Mouse (Mus musculus): ENCODE data around the gene Rras2. TPM values are rescaled to one million over a fixed set of nuclear protein-coding genes. Genes with fewer than 3 reads are reported as not detected.
A peak's percentile ranks its signal among the peaks of the same experiment; 100 is the strongest.

Rras2 gene
- polyA plus RNA-seq, 1 experiment from 2014 or later: 23.7 TPM

DNA sequence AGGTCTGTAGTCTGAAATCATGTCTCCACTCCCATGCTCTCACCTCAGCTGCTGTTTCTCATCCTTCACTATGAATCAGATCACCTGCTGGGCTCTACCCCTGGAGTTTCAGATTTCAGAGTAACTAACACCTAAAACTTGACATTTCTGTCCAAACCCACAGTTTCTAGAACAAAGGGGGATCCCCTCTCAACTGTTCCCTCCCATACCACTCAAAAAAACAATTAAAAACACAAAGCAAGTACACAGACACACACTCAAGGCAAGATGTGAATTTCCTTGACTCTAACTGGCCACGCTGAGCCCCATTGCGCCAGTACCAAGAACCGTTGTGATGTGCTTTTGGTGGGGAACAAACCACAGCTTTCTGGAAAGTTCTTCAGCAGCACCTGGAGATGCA is 21.8 kb upstream of the Rras2 start:
- H3K27me3 ChIP-seq (ENCODE audit: poor library complexity, severe bottlenecking): no peaks in the 10 kb centered on the region
- no peaks in the 10 kb centered on the region for H3K9me3 ChIP-seq
- H3K4me3 ChIP-seq: no peak overlapping the region
- H3K27ac ChIP-seq: no peak overlapping the region
- H3K4me1 ChIP-seq: peaks cover 6% of the 10 kb centered on the region
- H3K36me3 ChIP-seq (replicated peaks): no peaks in the 10 kb centered on the region
- no peak for DNase-seq (ENCODE audit: extremely low spot score, low spot score)
- WGBS: 91% methylated on average over 3 of the region's 3 CpGs

DNA sequence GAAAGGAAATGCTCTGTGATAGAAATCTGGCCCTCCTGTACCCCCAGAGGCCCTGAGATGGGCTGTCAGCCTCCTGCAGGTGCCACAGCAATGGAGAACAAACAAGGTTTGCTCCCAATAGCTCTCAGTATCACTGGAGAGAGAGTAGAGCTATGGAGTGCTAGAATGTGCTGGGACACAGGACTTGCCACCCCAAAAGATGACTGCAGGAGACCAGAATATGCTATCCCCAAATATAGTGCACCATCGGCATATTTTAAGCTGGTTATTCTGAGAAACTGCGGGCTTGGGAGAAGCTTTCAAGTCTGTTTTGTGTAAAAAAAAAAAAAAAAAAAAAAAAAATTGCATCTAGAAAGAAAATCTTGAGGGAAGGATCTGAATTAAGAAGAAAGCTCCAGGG is 20.7 kb upstream of the Rras2 start:
- 91% methylated on average over 2 of the region's 2 CpGs for WGBS
- H3K4me1 ChIP-seq: peaks cover 13% of the 10 kb centered on the region

DNA sequence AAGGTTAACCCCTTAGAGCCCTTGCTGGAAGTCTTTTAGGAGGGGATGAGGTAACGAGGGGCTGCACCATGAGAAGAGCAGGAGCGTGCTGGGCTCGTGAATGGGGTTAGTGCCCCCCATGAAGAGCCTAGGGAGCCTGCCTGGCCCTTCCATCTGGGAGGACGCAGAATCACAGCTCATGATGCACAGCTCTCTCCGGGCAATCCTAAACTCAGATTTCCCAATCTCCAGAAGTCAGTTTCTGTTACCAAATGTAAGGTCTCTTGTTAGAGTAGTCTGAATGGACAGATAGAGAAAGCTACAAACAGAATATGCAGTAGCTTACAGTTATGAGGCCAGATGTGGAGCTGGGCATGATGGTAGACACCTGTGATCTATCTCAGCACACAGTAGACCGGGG is 17.6 kb upstream of the Rras2 start:
- no peaks in the 10 kb centered on the region for H3K36me3 ChIP-seq (replicated peaks)
- H3K27ac ChIP-seq: no peak overlapping the region
- no peak overlapping the region for H3K4me3 ChIP-seq
- 22% methylated on average over 6 of the region's 6 CpGs for whole genome bisulfite sequencing
- peaks cover 13% of the 10 kb centered on the region for H3K4me1 ChIP-seq
- H3K27me3 ChIP-seq (ENCODE audit: poor library complexity, severe bottlenecking): no peaks in the 10 kb centered on the region
- H3K9me3 ChIP-seq: no peaks in the 10 kb centered on the region
- DNase-seq (ENCODE audit: extremely low spot score, low spot score): no peak

More for the DNA sequence above, 20.7 kb upstream of the Rras2 start:
- H3K36me3 ChIP-seq (replicated peaks): no peaks in the 10 kb centered on the region
- no peak overlapping the region for H3K27ac ChIP-seq
- no peak for DNase-seq (ENCODE audit: extremely low spot score, low spot score)
- no peaks in the 10 kb centered on the region for H3K27me3 ChIP-seq (ENCODE audit: poor library complexity, severe bottlenecking)
- H3K9me3 ChIP-seq: no peaks in the 10 kb centered on the region
- H3K4me3 ChIP-seq: no peak overlapping the region

DNA sequence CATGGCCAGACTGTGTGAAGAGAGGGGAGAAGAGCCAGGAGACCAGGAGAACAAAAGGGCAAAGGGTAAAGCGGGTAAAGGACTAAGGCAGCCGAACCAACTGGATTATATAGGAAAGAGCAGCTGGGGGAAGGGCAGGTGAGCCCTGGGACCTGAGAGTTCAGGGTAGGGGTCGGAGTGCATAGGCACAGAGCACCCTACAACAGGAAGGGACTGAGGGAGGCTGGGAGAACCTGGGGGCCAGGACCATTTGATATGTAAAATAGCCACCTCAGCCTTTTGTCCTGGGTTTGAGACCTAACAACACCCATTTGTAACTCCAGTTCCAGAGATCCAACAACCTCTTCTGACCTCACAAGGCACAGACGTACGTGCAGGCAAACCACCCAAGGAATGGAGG is 16.4 kb upstream of the Rras2 start:
- 6% methylated on average over 5 of the region's 5 CpGs for WGBS
- Histone ChIP-seq H3K27ac (no peak overlapping the region), H3K27me3 (ENCODE audit: poor library complexity, severe bottlenecking) (no peaks in the 10 kb centered on the region), H3K9me3 (no peaks in the 10 kb centered on the region), H3K4me3 (no peak overlapping the region), H3K4me1 (peaks cover 13% of the 10 kb centered on the region), H3K36me3 (replicated peaks) (no peaks in the 10 kb centered on the region)
- no peak for DNase-seq (ENCODE audit: extremely low spot score, low spot score)

DNA sequence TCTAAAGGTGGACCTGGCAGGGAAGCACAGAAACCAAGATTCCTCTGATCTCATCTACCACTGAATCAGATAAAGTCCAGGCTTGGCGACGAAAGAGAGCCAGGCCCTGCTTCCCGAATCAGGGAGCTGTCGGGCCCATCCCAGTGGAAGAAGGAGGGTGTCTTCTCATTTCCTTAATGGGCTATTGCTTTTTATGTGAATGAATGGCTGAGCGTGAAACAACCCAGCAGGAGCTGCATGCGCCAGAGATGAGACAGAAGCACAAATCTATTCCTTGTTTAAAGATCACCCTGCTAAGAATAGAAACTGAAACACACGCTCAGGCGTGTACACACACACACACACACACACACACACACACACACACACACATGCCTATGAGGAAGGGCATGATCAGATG is 14.7 kb upstream of the Rras2 start:
- DNase-seq (ENCODE audit: extremely low spot score, low spot score): no peak
- WGBS: 60% methylated on average over 8 of the region's 8 CpGs
- Histone ChIP-seq H3K4me3 (no peak overlapping the region), H3K9me3 (no peaks in the 10 kb centered on the region), H3K27ac (no peak overlapping the region), H3K4me1 (peaks cover 13% of the 10 kb centered on the region), H3K27me3 (ENCODE audit: poor library complexity, severe bottlenecking) (no peaks in the 10 kb centered on the region), H3K36me3 (replicated peaks) (no peaks in the 10 kb centered on the region)

DNA sequence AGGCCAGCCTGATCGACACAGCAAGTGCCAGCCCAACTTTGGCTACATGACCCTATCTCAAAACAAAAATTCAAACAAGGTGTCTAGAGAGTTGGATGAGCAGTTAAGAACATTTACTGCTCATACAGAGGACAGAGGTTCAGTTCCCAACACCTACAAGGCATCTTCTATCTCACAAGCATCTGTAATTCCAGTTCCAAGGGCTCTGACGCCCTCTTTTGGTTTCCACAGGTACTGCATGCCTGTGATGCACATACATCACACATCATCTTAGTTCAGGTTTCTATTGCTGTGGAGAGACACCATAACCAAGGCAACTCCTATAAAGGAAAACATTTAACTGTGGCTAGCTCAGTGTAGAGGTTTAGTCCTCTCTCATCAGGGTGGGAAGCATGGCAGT is 11.7 kb upstream of the Rras2 start:
- Histone ChIP-seq H3K4me3 (no peak overlapping the region), H3K9me3 (no peaks in the 10 kb centered on the region), H3K27me3 (ENCODE audit: poor library complexity, severe bottlenecking) (no peaks in the 10 kb centered on the region), H3K36me3 (replicated peaks) (no peaks in the 10 kb centered on the region), H3K27ac (no peak overlapping the region), H3K4me1 (peaks cover 6% of the 10 kb centered on the region)
- 63% methylated on average over 2 of the region's 2 CpGs for WGBS
- no peak for DNase-seq (ENCODE audit: extremely low spot score, low spot score)

DNA sequence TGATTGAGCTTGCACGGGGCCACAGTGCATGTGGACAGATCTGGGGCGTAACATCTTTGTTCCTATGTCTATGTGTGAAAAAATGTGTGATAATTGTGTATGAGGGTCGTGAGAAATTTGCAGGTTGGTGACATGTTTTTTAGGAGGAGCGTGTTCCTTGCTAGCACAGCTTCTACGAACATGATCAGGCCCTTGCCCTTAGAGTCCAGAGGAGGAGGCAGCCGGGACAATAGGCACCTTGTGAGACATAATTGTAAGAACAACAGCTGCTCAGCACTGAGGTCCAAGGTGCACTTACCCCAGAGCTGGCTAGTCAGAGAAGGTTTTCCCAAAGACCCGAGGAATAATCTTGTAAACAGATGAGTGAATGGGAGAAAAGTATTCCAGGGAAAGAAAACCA is 599 bp upstream of the Rras2 start:
- DNase-seq (ENCODE audit: extremely low spot score, low spot score): no peak
- Histone ChIP-seq H3K27me3 (ENCODE audit: poor library complexity, severe bottlenecking) (peaks cover 13% of the 10 kb centered on the region), H3K9me3 (no peaks in the 10 kb centered on the region), H3K4me1 (peaks cover 27% of the 10 kb centered on the region), H3K4me3 (peak overlapping the region; percentile 85), H3K27ac (no peak overlapping the region), H3K36me3 (replicated peaks) (peaks cover 5% of the 10 kb centered on the region; the same call in 1 of the 2 replicates)
- whole genome bisulfite sequencing: 40% methylated on average over 7 of the region's 7 CpGs

DNA sequence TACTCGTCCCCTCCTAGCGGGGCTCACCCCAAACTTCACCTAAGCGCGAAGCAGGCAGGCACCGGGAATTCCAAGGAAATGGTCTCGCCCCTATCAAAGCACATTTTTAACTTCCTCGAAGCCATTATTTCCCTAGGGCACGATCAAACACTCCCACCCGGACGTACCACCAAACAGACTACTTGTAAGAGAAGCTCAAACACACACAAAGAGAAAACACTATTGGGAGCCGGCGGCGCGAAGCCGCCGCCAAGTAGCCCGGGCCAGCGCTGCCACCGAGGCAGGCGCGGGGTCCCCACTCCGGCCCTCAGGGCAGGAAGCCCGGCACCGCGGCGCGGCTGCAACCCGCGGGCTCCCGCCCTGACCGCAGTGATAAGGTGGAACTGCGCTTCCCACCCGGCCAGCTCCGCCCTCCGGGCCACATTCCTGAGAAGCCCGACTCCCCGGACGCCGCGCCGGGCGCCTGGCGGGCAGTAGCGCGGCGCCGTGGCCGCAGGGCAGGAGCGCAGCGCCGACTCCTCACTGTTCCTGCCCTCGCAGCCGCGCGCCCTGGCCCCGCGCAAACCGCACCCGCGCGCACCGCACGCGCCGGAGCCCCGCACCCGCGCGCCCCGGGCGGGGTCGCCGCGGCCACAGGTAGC is 750 bp downstream of the Rras2 start:
- WGBS: under 1% methylated on average over 74 of the region's 74 CpGs
- Histone ChIP-seq H3K27me3 (ENCODE audit: poor library complexity, severe bottlenecking) (peaks cover 13% of the 10 kb centered on the region), H3K36me3 (replicated peaks) (peaks cover 11% of the 10 kb centered on the region; the same call in 1 of the 2 replicates), H3K4me1 (peaks cover 27% of the 10 kb centered on the region), H3K27ac (peak overlapping the region; percentile 93), H3K4me3 (peak overlapping the region; percentile 85), H3K9me3 (no peaks in the 10 kb centered on the region)
- DNase-seq (ENCODE audit: extremely low spot score, low spot score): peak; percentile 74

DNA sequence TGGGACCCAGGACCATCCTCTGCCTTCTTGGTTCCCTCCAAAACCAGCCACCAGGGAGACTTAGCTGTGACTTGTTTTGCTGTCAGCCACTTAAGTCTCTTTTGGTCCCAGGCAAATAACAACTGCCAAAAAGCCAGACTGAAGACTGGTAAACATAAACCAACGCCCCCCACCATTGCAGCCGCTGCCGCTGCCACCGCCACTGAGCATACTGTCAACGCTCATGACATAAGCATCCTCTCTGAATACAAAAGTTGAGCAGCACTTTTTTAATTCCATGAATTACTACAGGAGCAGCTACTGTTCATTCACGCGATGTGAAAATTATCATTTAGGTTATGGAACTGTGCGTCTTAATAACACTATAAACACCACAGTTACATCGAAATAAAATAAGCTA is 1.6 kb downstream of the Rras2 start:
- Histone ChIP-seq H3K27ac (no peak overlapping the region), H3K4me1 (peaks cover 27% of the 10 kb centered on the region), H3K4me3 (peak overlapping the region; percentile 85), H3K9me3 (no peaks in the 10 kb centered on the region), H3K27me3 (ENCODE audit: poor library complexity, severe bottlenecking) (peaks cover 13% of the 10 kb centered on the region), H3K36me3 (replicated peaks) (peaks cover 11% of the 10 kb centered on the region; the same call in 1 of the 2 replicates)
- DNase-seq (ENCODE audit: extremely low spot score, low spot score): no peak
- 36% methylated on average over 9 of the region's 9 CpGs for WGBS

DNA sequence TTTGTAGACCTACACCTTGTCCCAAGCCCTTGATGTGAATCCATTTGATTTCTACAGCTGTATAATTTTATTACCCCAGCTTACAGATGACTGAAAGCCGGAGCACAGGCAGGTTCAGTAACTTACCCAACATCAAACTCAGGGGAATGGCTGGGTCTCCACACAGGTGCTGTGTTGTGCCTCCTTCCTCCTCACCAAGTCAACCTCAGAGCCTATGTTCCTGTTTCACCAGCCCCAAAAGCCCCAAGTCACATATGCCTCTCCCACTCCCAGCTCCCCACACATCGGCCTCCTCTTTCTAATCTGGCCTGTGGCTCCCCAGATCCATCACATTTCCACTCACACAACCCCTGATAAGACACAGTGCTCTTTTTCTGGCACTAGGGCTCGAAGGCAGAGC is 2.6 kb downstream of the Rras2 start:
- H3K27ac ChIP-seq: no peak overlapping the region

DNA sequence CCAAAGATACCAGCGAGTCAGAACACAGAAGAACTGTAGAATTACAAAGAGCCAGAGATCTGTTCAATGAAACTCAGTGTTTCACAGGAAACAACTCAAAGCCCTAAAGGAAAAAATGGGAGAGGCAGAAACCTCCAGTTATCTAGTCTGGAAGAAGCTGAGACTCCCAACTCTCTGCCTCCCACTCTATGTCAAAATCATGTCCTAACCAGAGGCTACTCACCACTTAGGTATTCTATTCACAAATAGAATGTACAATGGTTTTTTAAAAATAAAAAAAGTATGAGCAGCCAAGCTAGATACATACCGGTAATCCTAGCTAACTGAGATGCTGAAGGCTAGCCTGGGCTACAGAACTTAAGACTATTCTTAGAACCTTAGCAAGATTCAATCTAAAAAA is 3.3 kb downstream of the Rras2 start:
- DNase-seq (ENCODE audit: extremely low spot score, low spot score): no peak
- peaks cover 11% of the 10 kb centered on the region; the same call in 1 of the 2 replicates for H3K36me3 ChIP-seq (replicated peaks)
- H3K4me3 ChIP-seq: no peak overlapping the region
- no peaks in the 10 kb centered on the region for H3K9me3 ChIP-seq
- no peak overlapping the region for H3K27ac ChIP-seq
- H3K27me3 ChIP-seq (ENCODE audit: poor library complexity, severe bottlenecking): peaks cover 13% of the 10 kb centered on the region
- 96% methylated on average over 2 of the region's 2 CpGs for WGBS
- peaks cover 27% of the 10 kb centered on the region for H3K4me1 ChIP-seq

More for the DNA sequence above, 2.6 kb downstream of the Rras2 start:
- H3K36me3 ChIP-seq (replicated peaks): peaks cover 11% of the 10 kb centered on the region; the same call in 1 of the 2 replicates
- peaks cover 27% of the 10 kb centered on the region for H3K4me1 ChIP-seq
- no peaks in the 10 kb centered on the region for H3K9me3 ChIP-seq
- H3K4me3 ChIP-seq: no peak overlapping the region
- 94% methylated on average over 3 of the region's 3 CpGs for WGBS
- H3K27me3 ChIP-seq (ENCODE audit: poor library complexity, severe bottlenecking): peaks cover 13% of the 10 kb centered on the region
- no peak for DNase-seq (ENCODE audit: extremely low spot score, low spot score)

DNA sequence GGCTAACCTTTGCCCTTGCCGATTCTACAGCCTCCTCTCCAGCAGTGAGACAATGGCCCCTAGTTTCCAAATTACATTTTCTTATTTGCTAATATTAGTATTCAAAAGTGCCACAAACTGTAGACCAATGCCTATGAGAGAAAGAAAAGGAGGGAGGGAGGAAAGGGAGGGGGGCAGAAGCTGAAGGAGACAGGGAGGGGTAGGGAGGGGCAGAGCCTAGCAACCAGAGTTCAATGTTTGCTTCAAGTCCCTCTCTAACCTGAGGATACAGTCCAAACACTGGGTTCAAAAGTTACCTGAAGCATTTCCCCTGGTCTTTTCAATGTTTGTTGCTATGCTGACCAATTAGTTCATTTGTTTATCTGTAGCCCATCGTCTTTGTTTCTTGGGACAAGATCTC is 7.1 kb downstream of the Rras2 start:
- DNase-seq (ENCODE audit: extremely low spot score, low spot score): no peak
- H3K27ac ChIP-seq: no peak overlapping the region
- H3K4me3 ChIP-seq: no peak overlapping the region
- no peaks in the 10 kb centered on the region for H3K9me3 ChIP-seq
- H3K36me3 ChIP-seq (replicated peaks): peaks cover 11% of the 10 kb centered on the region; the same call in 1 of the 2 replicates
- peaks cover 7% of the 10 kb centered on the region for H3K4me1 ChIP-seq
- H3K27me3 ChIP-seq (ENCODE audit: poor library complexity, severe bottlenecking): no peaks in the 10 kb centered on the region
- 97% methylated on average over 2 of the region's 2 CpGs for WGBS

DNA sequence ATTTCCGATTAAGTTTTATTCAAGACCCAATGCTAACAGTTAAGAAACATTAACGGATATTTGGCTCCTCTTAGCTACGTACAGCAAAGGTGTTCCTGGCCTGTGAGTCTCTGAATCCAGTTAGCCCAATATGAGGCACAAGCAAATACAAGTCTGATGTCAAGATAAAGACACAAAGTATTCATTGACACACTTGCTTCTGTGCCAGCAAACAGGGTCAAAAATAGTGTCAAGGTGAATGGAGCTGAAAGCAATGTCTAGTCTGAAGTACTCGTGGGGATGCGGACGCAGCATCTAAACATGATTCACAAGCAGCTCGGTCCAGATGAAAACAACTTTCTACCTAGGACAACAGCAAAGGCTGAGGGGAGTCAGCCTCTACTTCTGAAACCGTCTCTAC is 11.7 kb downstream of the Rras2 start:
- Histone ChIP-seq H3K27ac (no peak overlapping the region), H3K9me3 (no peaks in the 10 kb centered on the region), H3K27me3 (ENCODE audit: poor library complexity, severe bottlenecking) (no peaks in the 10 kb centered on the region), H3K4me1 (peaks cover 20% of the 10 kb centered on the region), H3K36me3 (replicated peaks) (no peaks in the 10 kb centered on the region), H3K4me3 (no peak overlapping the region)
- WGBS: 90% methylated on average over 8 of the region's 8 CpGs
- no peak for DNase-seq (ENCODE audit: extremely low spot score, low spot score)
